Mouse (Mus musculus) ES-E14 (cell line): ENCODE data around the gene Apex1. TPM values are rescaled to one million over a fixed set of nuclear protein-coding genes. Genes with fewer than 3 reads are reported as not detected.

Experiments
- DNase-seq: peaks from one replicate; pipeline ENCODE4 v3.0.0-alpha.2; 2013; ENCODE audit warnings: low read depth, low spot score
- H3K27ac ChIP-seq: 2 replicates; pipeline ENCODE4 v1.5.1; 2012; ENCODE audit warnings: low read depth, mild to moderate bottlenecking, low read length, moderate library complexity, mixed read lengths; ENCODE audit not compliant: poor library complexity, insufficient read depth, severe bottlenecking
- H3K36me3 ChIP-seq: 2 replicates; pipeline ENCODE4 v1.6.1; 2012; ENCODE audit warnings: mild to moderate bottlenecking, low read length, moderate library complexity, mixed read lengths; ENCODE audit not compliant: control insufficient read depth, poor library complexity, insufficient read depth, severe bottlenecking
- H3K4me1 ChIP-seq, 2 experiments: fragments of 150-350 bp in 1 of 2; sonication (generic) in 1 of 2; 2 replicates each; pipeline ENCODE4 v1.6.1; 2012; ENCODE audit warnings: low read length in 2 of 2, mild to moderate bottlenecking in 1 of 2, mixed read lengths in 1 of 2; ENCODE audit not compliant: control insufficient read depth in 2 of 2, insufficient read depth in 2 of 2, poor library complexity in 1 of 2
- H3K4me3 ChIP-seq, 2 experiments: fragments of 150-350 bp in 1 of 2; sonication (generic) in 1 of 2; 2 replicates each; pipeline ENCODE4 v1.5.1; 2012; ENCODE audit warnings: low read length in 2 of 2, low read depth in 1 of 2, mild to moderate bottlenecking in 1 of 2, mixed read lengths in 1 of 2; ENCODE audit not compliant: insufficient read depth in 1 of 2, poor library complexity in 1 of 2, severe bottlenecking in 1 of 2
- H3K9ac ChIP-seq: 2 replicates; pipeline ENCODE4 v1.6.1; 2012; ENCODE audit warnings: low read depth, mild to moderate bottlenecking, low read length, mixed read lengths; ENCODE audit not compliant: poor library complexity, insufficient read depth, severe bottlenecking
- H3K9me3 ChIP-seq: fragments of 150-350 bp; sonication (generic); 2 replicates; pipeline ENCODE4 v1.6.1; 2012; ENCODE audit warnings: low read depth, mild to moderate bottlenecking, low read length; ENCODE audit not compliant: control insufficient read depth, insufficient read depth
- CHD2 ChIP-seq: IDR thresholded peaks from 2 replicates; pipeline ENCODE4 v1.6.1; 2014; ENCODE audit warnings: mild to moderate bottlenecking, low read depth, low read length, inconsistent platforms
- HCFC1 ChIP-seq: IDR thresholded peaks from 2 replicates; pipeline ENCODE4 v1.6.1; 2012; ENCODE audit warnings: low read length, inconsistent platforms, borderline replicate concordance; ENCODE audit not compliant: insufficient read depth
- MAFK ChIP-seq: IDR thresholded peaks from 2 replicates; pipeline ENCODE4 v1.6.1; 2014; ENCODE audit warnings: mild to moderate bottlenecking, low read depth, low read length, inconsistent platforms; ENCODE audit not compliant: insufficient read depth
- ZC3H11A ChIP-seq: IDR thresholded peaks from 2 replicates; pipeline ENCODE4 v1.6.1; 2012; ENCODE audit warnings: low read depth, mild to moderate bottlenecking, inconsistent platforms, low read length, borderline replicate concordance
- ZNF384 ChIP-seq: IDR thresholded peaks from 2 replicates; pipeline ENCODE4 v1.6.1; 2012; ENCODE audit warnings: low read depth, low read length, inconsistent platforms
- in situ Hi-C, 2 experiments: fragments of 600-800 bp; cut with MboI; formaldehyde crosslinking; loops; one replicate each; pipeline ENCODE4 v1.15.1; 2025; ENCODE audit warnings: low sequenced_read_pairs in 2 of 2, inconsistent platforms in 1 of 2; ENCODE audit not compliant: unreplicated experiment in 2 of 2
- total RNA-seq: library from RNA; depleted of rRNA; stranded (reverse); fragments of 300-350 nt; gene quantifications from 2 replicates; pipeline ENCODE4 v1.2.3, GENCODE M21; 2012

Apex1 gene
- total RNA-seq, 1 experiment, result 127 TPM

DNA sequence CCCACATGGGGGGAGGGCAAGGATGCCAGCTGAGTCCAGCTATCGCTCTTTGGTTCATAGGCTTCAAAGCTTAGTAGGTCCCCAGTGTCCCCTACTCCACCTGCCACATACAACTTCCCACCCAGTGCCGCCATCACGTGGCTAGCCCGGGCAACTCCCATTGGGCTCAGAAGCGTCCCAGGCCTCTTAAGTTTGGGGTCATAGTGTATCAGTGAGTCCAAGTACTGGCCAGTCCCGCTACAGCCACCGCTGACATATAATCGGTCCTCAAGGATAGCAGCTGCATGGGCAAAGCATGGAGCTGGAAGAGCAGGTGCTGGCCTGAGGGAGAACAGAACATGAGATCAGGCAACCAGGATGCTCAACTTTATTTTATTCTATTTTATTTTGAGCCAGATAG, 33.1 kb upstream of the Apex1 start:
- TF ChIP-seq ZC3H11A, result no peak
- no peak overlapping the region for H3K27ac ChIP-seq
- no peak for DNase-seq
- peaks cover 0 to 2% of the 10 kb centered on the region in 2 experiments; a peak in 1 of 4 replicates for H3K4me1 ChIP-seq
- no peak overlapping the region for H3K9ac ChIP-seq
- no peak overlapping the region for H3K4me3 ChIP-seq
- in situ Hi-C loops, result no loop called here
- H3K9me3 ChIP-seq, result no peaks in the 10 kb centered on the region
- H3K36me3 ChIP-seq, result no peaks in the 10 kb centered on the region

DNA sequence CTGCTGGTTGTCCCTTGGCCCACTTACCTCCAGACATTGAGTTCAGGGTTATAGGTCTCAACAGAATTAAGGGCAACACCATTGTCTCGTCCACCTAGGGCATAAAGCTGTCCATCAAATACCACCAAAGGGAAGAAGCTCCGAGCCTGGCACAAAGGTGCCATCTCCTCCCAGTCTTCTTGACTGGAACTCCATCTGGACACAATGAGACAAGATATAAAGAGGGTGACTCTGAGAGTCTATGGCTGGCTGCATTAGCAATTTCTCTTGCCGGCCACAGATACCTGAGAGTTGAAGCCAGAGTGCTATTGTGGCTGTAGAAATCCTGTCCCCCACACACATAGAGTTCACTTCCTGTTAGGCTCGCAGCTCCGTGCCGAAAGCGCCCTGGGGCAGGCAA, 32.7 kb upstream of the Apex1 start:
- Histone ChIP-seq H3K27ac (no peak overlapping the region), H3K9me3 (no peaks in the 10 kb centered on the region), H3K9ac (no peak overlapping the region), H3K36me3 (no peaks in the 10 kb centered on the region), H3K4me3 (no peak overlapping the region), H3K4me1 (peaks cover 0 to 2% of the 10 kb centered on the region in 2 experiments; a peak in 1 of 4 replicates)
- no peak for TF ChIP-seq HCFC1
- DNase-seq, result no peak
- in situ Hi-C loops, result no loop called here

DNA sequence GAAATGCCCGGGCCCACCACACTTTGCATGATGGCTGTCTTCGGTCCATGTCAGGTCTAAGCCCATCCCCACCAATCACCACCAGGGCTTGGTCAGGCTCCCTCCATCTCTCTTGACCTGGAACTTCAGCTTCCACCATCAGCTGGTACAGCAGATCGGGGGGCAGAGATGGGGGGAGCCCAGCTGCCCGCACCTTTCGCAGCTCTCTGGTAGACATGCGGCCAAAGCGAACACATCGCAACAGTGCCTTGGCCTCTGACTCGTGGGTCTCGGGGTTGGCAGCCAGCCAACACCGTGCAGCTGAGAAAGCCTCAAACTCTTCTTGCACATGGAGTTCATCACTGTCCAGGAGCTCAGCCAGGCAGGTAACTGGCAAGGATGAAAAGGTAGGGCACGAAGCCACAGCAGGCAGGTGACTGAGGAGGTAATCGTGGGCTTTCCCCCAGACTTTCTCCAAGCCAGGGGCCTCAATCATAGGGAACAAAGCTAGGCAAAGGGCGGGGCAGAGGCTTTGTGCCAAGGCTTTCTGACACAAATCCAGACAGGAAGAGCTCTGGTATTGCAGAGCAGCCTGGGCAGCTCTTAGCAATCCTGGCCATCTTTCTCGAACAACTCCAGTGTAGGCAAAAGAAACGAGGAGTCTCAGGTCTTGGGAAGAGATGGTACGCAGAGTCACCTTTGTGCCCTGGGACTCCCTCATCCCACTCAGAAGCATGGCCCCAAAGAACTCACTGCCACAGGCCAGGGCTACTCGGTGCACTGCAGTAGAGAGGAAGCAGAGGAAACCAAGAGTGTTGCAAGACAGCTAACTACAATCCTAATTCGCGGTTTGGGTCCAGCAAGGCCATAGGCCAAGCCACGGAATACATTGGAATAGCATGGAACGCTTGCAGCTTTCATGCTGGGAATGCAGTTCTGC, 32.0 kb upstream of the Apex1 start:
- no peak for TF ChIP-seq MAFK
- no peak for TF ChIP-seq HCFC1
- TF ChIP-seq ZNF384, result no peak
- no peaks in the 10 kb centered on the region for H3K9me3 ChIP-seq
- in situ Hi-C loops, result no loop called here

DNA sequence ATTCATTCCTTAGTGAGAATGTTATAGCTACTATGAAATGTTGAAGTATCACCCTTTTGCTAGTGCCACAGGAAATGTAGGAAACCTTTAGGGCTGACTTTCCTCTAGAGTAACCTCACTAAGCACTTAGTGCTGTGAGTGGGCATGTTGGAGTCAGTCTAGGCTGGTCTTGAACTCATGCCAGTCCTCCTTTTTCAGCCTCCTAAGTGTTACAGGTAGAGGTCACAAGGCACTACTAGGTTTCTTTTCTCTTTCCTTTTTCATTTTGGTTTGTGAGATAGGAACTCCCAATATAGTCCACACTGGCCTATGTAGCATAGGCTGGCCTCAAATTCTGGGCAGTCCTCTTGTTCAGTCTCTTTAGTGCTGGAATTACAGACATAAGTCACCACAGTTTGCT, 29.4 kb upstream of the Apex1 start:
- H3K27ac ChIP-seq, result no peak overlapping the region
- in situ Hi-C loops, result no loop called here
- H3K9me3 ChIP-seq, result no peaks in the 10 kb centered on the region
- TF ChIP-seq ZC3H11A, result no peak
- no peak for TF ChIP-seq HCFC1
- TF ChIP-seq MAFK, result no peak
- TF ChIP-seq ZNF384, result no peak
- no peak for TF ChIP-seq CHD2
- H3K4me1 ChIP-seq, result peaks cover 0 to 2% of the 10 kb centered on the region in 2 experiments; a peak in 1 of 4 replicates
- no peak overlapping the region for H3K9ac ChIP-seq
- no peaks in the 10 kb centered on the region for H3K36me3 ChIP-seq
- no peak overlapping the region for H3K4me3 ChIP-seq
- DNase-seq, result no peak

More for the DNA sequence above, 32.0 kb upstream of the Apex1 start:
- H3K9ac ChIP-seq, result no peak overlapping the region
- no peak for DNase-seq
- H3K36me3 ChIP-seq, result no peaks in the 10 kb centered on the region
- H3K4me1 ChIP-seq, result peaks cover 0 to 2% of the 10 kb centered on the region in 2 experiments; a peak in 1 of 4 replicates
- no peak overlapping the region for H3K4me3 ChIP-seq
- no peak overlapping the region for H3K27ac ChIP-seq
